Mouse (Mus musculus) retina, adult 2 months (tissue): ENCODE data around the gene Olfr142.
"Not testable (repeated sequence)": the region's sequence is repeated elsewhere in the genome, so short reads cannot be mapped to it uniquely, and the experiment has no call there.

Experiments used
- DNase-seq: peaks from one replicate; pipeline ENCODE4 v3.0.0-alpha.2; 2012; ENCODE audit warnings: low read depth, low spot score

Olfr142 gene

DNA sequence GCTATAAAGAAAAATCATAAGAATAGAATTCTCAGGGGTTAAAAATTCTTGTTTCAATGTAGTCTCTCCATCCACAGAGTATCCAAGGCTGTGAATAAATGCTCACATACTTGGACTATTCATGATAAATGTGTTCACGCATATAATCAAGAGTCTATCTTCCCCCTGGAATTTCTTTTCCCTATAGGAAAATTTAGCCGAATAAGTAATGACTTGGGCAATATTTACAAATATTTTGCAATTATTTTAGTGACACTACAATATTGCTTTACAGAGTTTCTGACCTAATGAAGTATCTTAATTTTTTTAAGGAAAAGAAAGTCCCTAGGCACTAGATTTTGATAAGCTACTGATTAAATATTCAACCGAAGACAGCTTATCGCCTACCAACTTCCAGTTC lies at the start of gene Olfr142:
Gene Olfr142 (minus strand): TSS at position 101 of the 400 bp plus-strand sequence.
- no peak for DNase-seq

DNA sequence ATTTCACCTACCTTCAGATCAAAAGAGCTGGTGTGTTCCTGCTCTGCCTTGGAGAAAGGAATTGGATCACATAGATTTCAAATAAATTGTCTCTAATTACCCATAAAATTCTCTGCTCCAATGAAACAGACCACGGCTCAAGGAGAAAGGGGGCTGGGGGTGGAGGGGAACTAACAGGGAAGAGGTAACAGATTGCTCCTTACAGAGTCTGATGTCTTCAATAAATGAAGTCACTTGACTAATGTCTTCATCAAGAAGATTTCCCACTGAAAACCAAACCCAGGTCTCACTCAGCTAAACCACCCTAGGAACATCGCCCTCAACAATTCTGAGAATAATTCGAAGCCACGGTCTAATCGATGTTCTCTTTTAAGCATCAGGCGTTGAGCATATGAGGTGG lies 35.3 kb upstream of the Olfr142 start, which contains the start of gene Olfr1272:
Gene Olfr1272 (minus strand): TSS at position 101 of the 400 bp plus-strand sequence.
- DNase-seq = no peak

DNA sequence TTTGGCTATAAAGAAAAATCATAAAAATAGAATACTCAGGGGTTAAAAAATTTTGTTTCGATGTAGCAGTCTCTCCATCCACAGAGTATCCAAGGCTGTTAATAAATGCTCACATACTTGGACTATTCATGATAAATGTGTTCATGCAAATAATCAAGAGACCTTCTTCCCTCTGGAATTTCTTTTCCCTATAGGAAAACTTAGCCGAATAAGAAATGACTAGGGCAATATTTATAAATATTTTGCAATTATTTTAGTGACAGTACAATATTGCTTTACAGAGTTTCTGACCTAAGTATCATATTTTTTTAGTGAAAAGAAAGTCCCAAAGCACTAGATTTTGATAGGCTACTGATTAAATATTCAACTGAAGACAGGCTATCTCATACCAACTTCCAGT lies 13.5 kb upstream of the Olfr142 start, which contains the start of gene Olfr1271:
Gene Olfr1271 (minus strand): TSS at position 101 of the 400 bp plus-strand sequence.
- DNase-seq = no peak

DNA sequence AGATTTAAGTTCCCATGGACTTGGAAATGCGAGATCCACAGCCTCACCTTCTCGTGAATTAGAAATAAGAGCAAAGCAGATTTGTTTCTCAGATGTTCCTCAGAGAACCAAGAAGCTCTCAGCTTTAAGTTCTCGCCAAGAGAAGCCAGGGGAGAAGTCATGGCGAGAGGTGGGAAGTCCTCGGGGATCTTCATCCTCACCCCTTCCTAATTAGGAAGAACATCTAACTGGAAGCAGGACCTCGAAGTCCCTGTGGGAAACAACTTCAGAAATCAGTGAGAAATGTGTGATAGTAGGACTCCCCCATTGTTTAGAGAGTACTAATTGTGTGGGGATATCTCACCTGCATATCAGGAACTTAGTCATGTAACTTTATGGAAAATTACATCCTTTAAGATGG lies 33.0 kb downstream of the Olfr142 start, which contains the start of gene Olfr1506:
Gene Olfr1506 (minus strand): TSS at position 101 of the 400 bp plus-strand sequence.
- not testable (repeated sequence) for DNase-seq
